Mouse (Mus musculus) heart, postnatal 0 days (tissue): ENCODE measurements around the gene Olfr1223.

ENCODE experiments used
- CTCF ChIP-seq: IDR thresholded peaks from 2 replicates; pipeline ENCODE4 v1.5.1; 2016; ENCODE audit warnings: antibody characterized with exemption, control low read depth, low read depth
- EP300 ChIP-seq: IDR thresholded peaks from 2 replicates; pipeline ENCODE4 v1.6.1; 2016; ENCODE audit warnings: antibody characterized with exemption, low read depth

- no peak for TF ChIP-seq CTCF
- no peak for TF ChIP-seq EP300
Observed at GRCm38 (mm10) chr2:89106735-89107134, 44.6 kb downstream of the Olfr1223 start, which contains the start of gene Olfr1220.
